Mouse (Mus musculus): Measurements from ENCODE around the gene Cldn18.

- TF ChIP-seq GATA1 (IDR thresholded peaks at IDR 0.05; ENCODE audit: borderline replicate concordance, low read length) (no peak), FLI1 (IDR thresholded peaks at IDR 0.05; ENCODE audit: low read length) (no peak)
Measured at GRCm38 (mm10) chr9:99694961-99695360, 22.1 kb downstream of the Cldn18 start.

Data from megakaryocyte, embryonic 14.5 days (primary cell).